Mouse (Mus musculus): Measurements from ENCODE around the gene Kalrn.
A peak's percentile ranks its signal among the peaks of the same experiment; 100 is the strongest.

Gene Kalrn

GRCm38 (mm10) chr16:34493914-34494313, 79.4 kb downstream of the Kalrn start:
- DNase-seq, result no peak

- DNase-seq, result no peak
Measured at GRCm38 (mm10) chr16:34491225-34491624, 82.1 kb downstream of the Kalrn start.

GRCm38 (mm10) chr16:34490506-34490905, 82.8 kb downstream of the Kalrn start:
- DNase-seq, result no peak

GRCm38 (mm10) chr16:34489805-34490325, 83.5 kb downstream of the Kalrn start:
- DNase-seq, result no peak

- DNase-seq, result no peak
Measured at GRCm38 (mm10) chr16:34487823-34488222, 85.5 kb downstream of the Kalrn start.

GRCm38 (mm10) chr16:34487268-34487667, 86.1 kb downstream of the Kalrn start:
- DNase-seq, result no peak

GRCm38 (mm10) chr16:34485483-34485882, 87.8 kb downstream of the Kalrn start:
- DNase-seq, result peak; percentile 42

- DNase-seq, result no peak
Measured at GRCm38 (mm10) chr16:34484921-34485320, 88.4 kb downstream of the Kalrn start.

GRCm38 (mm10) chr16:34484213-34484612, 89.1 kb downstream of the Kalrn start:
- no peak for DNase-seq

- no peak for DNase-seq
Measured at GRCm38 (mm10) chr16:34483716-34484115, 89.6 kb downstream of the Kalrn start.

GRCm38 (mm10) chr16:34474741-34475140, 98.6 kb downstream of the Kalrn start:
- no peak for DNase-seq

- peak; percentile 45 for DNase-seq
Measured at GRCm38 (mm10) chr16:34473891-34474290, 99.4 kb downstream of the Kalrn start.

GRCm38 (mm10) chr16:34471441-34471840, 101.9 kb downstream of the Kalrn start:
- DNase-seq, result no peak

GRCm38 (mm10) chr16:34470343-34470742, 103.0 kb downstream of the Kalrn start:
- DNase-seq, result no peak

GRCm38 (mm10) chr16:34469277-34469868, 104.0 kb downstream of the Kalrn start:
- DNase-seq, result peak; percentile 86

- DNase-seq, result no peak
Measured at GRCm38 (mm10) chr16:34466649-34467048, 106.7 kb downstream of the Kalrn start.

- DNase-seq, result no peak
Measured at GRCm38 (mm10) chr16:34456314-34456713, 117.0 kb downstream of the Kalrn start.

GRCm38 (mm10) chr16:34445666-34446065, 127.7 kb downstream of the Kalrn start:
- no peak for DNase-seq

- no peak for DNase-seq
Measured at GRCm38 (mm10) chr16:34441704-34442103, 131.6 kb downstream of the Kalrn start.

- peak; percentile 50 for DNase-seq
Measured at GRCm38 (mm10) chr16:34440994-34441414, 132.3 kb downstream of the Kalrn start.

GRCm38 (mm10) chr16:34440019-34440615, 133.2 kb downstream of the Kalrn start:
- peak; percentile 61 for DNase-seq

GRCm38 (mm10) chr16:34430131-34430530, 143.2 kb downstream of the Kalrn start:
- no peak for DNase-seq

GRCm38 (mm10) chr16:34427654-34428053, 145.7 kb downstream of the Kalrn start:
- no peak for DNase-seq

- no peak for DNase-seq
Measured at GRCm38 (mm10) chr16:34421473-34421872, 151.9 kb downstream of the Kalrn start.

- DNase-seq, result no peak
Measured at GRCm38 (mm10) chr16:34417966-34418365, 155.4 kb downstream of the Kalrn start.
